ENCODE assay signal across 22 mouse cellular contexts in the genomic region with DNA sequence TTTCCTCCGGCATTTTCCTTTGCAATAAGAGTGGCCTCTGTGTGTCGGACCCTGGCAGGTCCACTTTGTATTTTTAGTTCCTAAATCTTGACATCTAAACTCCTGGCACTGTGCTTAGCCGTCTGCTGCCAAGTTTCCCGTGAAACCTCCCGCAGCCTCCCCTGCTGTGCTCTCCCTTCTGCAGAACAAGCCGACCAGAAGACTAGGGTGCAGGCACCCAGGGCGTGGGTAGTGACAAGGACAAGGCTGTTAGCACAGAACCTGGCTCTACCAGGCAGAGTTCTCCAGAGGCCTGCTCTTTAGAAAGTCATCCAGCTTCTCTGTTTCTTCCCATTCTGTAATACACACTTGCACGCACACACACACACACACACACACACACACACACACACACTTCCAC.
"Had no signal": no experiment of that assay in that cellular context is flagged by ENCODE, and none has a peak within 500 bp of the region (broad histone marks: within the 10 kb centered on the region; RNA-seq: fewer than 3 reads in every experiment).

No protein-coding gene starts in this region.

- H3K36me3 ChIP-seq: intestine, embryonic 15.5 days; limb, embryonic 10.5 days; limb, embryonic 13.5 days; liver, embryonic 12.5 days; liver, embryonic 15.5 days; lung, embryonic 15.5 days; midbrain, embryonic 12.5 days; neural tube, embryonic 13.5 days; stomach, embryonic 15.5 days had no signal

- H3K4me2 ChIP-seq: intestine, embryonic 15.5 days; limb, embryonic 13.5 days; liver, embryonic 12.5 days; liver, embryonic 15.5 days; lung, embryonic 15.5 days; midbrain, embryonic 12.5 days; neural tube, embryonic 13.5 days; stomach, embryonic 15.5 days had no signal

- H3K27me3 ChIP-seq: intestine, embryonic 15.5 days; liver, embryonic 12.5 days; liver, embryonic 15.5 days; lung, embryonic 15.5 days; midbrain, embryonic 12.5 days; neural tube, embryonic 13.5 days; stomach, embryonic 15.5 days had no signal

- H3K4me3 ChIP-seq: intestine, embryonic 15.5 days; limb, embryonic 10.5 days; limb, embryonic 13.5 days; liver, embryonic 12.5 days; liver, embryonic 15.5 days; lung, embryonic 15.5 days; midbrain, embryonic 12.5 days; myocyte; neural tube, embryonic 13.5 days; stomach, embryonic 15.5 days had no signal

- H3K4me1 ChIP-seq: intestine, embryonic 15.5 days; limb, embryonic 13.5 days; liver, embryonic 12.5 days; liver, embryonic 15.5 days; lung, embryonic 15.5 days; midbrain, embryonic 12.5 days; neural tube, embryonic 13.5 days; stomach, embryonic 15.5 days had no signal

- H3K9me3 ChIP-seq: intestine, embryonic 15.5 days; limb, embryonic 10.5 days; limb, embryonic 13.5 days; lung, embryonic 15.5 days; midbrain, embryonic 12.5 days; neural tube, embryonic 13.5 days; stomach, embryonic 15.5 days had no signal

- H3K27ac ChIP-seq: intestine, embryonic 15.5 days; kidney, postnatal 0 days; limb, embryonic 10.5 days; limb, embryonic 13.5 days; liver, embryonic 12.5 days; liver, embryonic 15.5 days; lung, embryonic 15.5 days; midbrain, embryonic 12.5 days; neural tube, embryonic 13.5 days; stomach, embryonic 15.5 days had no signal

- H3K9ac ChIP-seq: intestine, embryonic 15.5 days; limb, embryonic 13.5 days; liver, embryonic 12.5 days; liver, embryonic 15.5 days; lung, embryonic 15.5 days; midbrain, embryonic 12.5 days; neural tube, embryonic 13.5 days; stomach, embryonic 15.5 days had no signal

- DNase-seq: kidney, adult 11 months; kidney, adult 9 months; kidney, postnatal 25 days; liver; lung, adult 18-20 months; lung, postnatal 10 days; lung, postnatal 36 days; right cerebral cortex, postnatal 25 days; spleen, adult 18-20 months; thymus, postnatal 36 days had no signal

- ATAC-seq: intestine, embryonic 15.5 days; liver, embryonic 12.5 days; midbrain, embryonic 16.5 days had no signal
